Mouse (Mus musculus): ENCODE measurements at regions not wholly inside any gene's neighbourhood (a gene's known extent, or its start where the extent isn't known, plus 50 kb on each side); places are given as distances from the start of the nearest gene placed in this dataset.

DNA sequence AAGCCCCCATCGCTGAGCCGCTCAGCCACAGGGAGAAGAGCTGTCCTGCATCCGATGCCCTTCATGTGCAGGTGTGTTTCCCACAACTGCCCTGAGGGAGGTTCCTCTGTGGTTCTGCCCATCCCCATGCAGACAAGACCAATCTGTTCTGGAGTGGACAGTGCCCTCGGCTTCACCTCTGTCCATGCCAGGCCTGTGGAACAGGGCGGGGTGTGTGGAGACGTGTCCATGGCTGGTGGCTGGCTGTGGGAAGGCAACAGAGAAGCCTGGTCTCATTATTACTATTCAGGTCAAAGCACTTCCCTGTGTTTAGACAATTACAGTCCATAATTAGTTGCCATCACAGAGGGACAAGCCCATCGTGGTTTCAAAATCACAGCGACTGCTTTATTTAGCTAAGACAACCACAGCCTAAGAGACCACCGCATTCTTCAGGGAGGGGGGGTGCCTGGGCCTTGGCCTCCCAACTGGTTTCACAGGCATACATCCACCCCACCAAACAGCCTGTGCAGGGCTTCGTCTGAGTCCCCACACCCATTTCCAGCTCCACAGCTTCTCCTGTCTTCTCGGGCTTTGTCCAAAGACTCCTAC is 97.7 kb downstream of the Rplp1 start:
- DNase-seq (ENCODE audit: extremely low spot score, low spot score) = no peak

DNA sequence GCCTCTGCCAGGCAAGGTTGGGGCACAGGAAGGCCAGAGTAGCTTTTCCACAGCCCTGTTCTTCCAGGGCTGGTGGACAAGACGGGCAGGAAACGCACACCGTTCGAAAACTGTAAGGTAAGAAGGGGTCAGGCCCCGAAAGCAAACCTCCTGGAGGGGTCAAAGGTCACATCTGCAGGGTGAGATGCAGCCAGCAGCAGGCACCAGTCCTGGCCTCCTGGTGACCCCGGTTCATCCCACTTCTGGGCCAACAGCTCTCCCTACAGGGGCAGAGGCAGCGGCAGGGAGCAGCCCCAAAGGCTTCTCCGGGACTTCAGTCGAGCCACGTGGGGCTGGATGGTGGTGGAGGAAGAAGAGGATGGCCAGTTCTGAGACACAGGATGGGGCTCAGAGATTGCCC is 98.3 kb downstream of the Rplp1 start:
- DNase-seq (ENCODE audit: extremely low spot score, low spot score) = peak; percentile 55

DNA sequence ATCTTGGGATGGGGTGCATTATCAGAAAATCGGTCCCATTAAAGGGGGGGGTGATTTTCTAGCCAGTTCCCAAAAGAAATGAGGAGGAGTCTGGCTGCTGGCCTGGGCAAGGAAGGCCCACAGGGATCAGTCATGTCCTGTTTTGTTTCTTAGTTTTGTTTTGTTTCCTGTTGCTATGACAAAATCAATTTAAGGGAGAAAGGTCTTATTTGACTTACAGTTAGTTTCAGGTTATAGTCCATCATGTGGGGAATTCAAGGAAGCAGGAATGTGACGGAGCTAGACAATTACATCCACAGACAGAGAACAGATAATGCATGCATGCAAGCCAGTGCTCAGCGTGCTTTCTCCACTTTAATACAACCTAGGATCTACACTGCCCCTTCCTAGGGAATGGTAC is 101.1 kb downstream of the Rplp1 start:
- DNase-seq (ENCODE audit: extremely low spot score, low spot score) = no peak

DNA sequence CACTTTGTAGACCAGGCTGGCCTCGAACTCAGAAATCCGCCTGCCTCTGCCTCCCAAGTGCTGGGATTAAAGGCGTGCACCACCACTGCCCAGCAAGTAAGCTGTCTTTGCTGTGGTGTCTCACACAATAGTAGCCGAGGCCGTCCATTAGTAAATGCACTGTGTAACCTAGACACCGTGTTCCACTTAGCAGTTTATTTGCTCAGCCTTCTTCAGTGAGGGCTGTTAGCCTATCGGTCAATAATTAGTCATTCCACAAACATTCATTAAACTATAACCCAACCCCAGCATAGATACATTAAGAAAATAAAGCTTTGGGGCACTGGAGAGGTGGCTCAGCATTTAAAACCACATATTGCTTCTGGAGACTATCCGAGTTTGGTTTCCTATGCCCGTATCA is 102.0 kb downstream of the Rplp1 start:
- no peak for DNase-seq (ENCODE audit: extremely low spot score, low spot score)

DNA sequence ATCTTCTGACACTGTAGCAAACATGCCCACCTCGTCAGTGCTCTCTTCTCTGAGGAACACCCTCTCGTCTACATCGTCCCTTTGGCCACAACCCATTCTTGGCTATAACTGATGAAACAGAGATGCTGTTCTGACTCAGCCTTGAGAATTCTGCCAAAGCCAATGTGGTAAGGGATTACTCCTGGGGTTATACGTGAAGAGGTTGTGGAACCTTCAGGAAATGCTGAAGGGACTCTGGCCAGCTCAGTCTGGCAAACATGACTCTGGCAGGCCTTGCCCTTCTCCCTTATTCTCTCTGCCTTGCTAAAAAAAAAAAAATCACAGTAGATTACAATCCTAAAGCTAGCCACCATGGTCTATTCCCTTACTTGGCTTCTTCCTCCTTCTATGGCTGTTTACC is 103.9 kb downstream of the Rplp1 start:
- no peak for DNase-seq (ENCODE audit: extremely low spot score, low spot score)

DNA sequence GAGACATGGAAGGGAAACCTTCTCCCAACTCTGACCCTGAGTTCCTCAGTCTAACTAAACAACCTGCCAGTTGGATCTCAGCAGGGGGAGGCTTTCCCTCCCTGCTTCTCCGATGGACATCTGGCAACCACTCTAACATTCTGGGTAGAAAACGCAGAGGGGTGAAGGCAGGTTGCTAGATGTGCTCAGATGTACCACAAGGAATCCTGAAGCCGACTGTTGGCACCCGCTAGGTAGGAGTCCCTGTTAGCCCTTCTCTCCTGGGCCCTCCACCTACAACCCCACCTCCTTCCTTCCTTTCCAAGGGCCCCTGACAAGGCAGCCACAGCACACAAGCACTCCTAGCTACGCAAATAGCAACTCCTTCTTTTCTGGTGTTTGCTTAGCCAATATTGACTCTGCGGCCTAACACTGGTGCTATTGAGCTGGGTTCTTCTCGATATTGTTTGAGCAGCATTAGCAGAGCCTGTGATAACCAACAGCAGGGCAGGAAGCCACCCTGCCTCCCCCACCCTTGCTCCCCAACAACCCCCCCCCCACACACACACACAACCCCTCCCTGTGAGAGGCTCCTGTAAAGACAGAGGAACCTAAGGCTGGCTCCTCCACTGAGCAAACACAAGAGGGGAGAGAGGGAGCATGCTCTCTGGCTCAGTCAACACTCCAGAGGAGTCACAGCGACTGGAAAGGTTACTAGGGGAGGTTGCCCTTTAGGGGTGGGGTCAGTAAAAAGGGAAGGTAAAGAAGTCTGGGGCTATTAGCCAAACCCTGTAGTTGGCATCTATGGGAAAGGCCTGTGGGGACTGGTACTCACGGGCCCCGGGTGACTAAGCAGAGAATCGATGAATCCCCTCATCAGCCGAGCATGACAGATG is 105.8 kb downstream of the Rplp1 start:
- peak; percentile 19 for DNase-seq (ENCODE audit: extremely low spot score, low spot score)

DNA sequence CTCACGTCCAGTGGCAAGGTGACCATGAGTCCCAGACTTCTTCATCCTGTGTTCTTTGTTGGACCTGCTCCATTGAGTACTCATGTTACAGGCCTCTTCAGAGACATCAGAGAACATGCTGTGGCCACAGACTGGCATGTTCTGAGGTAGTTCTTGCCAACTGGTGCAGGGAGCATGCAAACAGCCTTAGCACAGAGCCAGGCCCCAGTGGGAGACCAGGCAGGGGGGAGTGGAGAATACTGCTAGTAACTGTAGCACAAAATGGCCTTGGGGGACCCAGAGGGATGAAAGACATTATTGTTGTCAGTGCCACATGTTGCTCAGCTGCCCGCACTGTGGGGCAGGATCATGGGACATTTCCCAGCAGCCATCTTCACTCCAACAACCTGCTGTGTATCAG is 108.4 kb downstream of the Rplp1 start:
- no peak for DNase-seq (ENCODE audit: extremely low spot score, low spot score)

DNA sequence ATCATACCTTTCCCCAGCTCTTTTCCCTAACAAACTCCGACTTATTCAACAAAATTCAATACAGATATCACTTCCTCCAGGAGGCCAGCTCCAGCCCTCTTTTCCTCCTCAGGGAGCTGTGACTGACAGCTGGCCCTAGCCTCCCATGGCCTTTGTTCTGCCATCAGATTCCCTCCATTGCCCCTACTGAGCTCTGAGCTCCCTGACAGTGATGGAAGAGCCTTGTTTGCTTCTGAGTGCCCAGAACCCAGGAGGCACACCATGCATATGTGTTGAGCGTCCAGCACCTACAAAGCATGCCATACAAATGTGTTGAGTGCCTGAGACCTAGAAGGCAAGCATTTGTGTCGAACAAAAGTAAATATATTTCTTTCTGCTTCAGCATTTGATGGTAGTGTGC is 110.8 kb downstream of the Rplp1 start:
- no peak for DNase-seq (ENCODE audit: extremely low spot score, low spot score)

DNA sequence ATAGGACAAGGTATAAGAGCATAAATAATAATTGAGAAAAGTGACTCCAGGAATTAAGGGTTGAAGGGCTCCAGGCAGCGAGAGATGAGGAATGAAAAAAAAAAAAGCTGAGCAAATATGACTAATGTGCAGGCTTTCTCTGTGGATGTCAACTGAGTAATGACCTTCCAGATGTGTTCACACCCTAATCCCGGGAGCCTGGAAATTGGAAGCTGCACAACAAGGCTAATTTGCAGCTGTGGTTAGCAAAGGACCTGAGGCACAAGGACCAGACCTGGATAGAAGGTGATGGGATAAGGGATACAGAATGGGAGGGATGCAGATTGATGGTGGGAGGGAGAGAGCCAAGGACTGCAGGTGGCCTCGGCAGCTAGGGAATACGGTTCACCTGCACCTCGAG is 111.6 kb downstream of the Rplp1 start:
- DNase-seq (ENCODE audit: extremely low spot score, low spot score) = no peak

DNA sequence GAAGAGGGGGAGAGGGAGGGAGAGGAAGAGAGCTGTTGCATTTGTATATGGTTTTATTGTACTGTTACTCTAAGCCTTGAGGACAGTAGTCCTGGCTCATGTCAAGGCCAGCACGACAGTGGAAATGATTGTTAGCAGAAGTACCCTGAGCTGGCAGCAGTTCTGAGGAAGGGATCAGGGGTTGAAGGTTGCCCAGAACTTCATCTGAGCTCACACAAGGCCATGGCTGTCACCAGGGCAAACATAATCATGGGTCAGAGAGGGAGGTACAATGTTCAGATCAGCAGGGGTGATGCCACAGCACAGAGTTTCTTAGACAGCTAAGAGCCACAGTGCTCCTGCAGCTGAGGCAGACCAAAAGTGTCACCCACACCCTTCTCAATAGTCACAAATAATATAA is 114.8 kb downstream of the Rplp1 start:
- DNase-seq (ENCODE audit: extremely low spot score, low spot score) = no peak

DNA sequence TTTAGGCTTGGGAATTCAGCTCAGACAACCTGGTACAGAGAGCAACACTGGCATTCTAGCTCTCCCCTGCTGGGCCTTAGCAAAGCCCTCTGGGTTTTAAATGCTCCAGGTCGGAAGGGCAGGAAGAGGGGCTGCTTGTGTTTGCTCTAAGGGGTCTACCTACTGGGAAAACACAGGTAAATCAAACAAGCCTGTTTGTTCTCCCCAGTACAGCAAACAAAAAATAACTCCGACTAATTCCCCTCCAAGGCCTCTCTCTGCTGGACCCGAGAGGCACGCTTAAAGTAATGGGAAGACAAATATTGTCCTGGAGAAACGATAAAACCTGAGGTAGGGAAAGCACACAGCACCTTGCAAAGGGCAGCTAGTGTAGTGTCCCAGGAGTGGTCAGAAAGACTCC is 118.4 kb downstream of the Rplp1 start:
- DNase-seq (ENCODE audit: extremely low spot score, low spot score) = no peak

DNA sequence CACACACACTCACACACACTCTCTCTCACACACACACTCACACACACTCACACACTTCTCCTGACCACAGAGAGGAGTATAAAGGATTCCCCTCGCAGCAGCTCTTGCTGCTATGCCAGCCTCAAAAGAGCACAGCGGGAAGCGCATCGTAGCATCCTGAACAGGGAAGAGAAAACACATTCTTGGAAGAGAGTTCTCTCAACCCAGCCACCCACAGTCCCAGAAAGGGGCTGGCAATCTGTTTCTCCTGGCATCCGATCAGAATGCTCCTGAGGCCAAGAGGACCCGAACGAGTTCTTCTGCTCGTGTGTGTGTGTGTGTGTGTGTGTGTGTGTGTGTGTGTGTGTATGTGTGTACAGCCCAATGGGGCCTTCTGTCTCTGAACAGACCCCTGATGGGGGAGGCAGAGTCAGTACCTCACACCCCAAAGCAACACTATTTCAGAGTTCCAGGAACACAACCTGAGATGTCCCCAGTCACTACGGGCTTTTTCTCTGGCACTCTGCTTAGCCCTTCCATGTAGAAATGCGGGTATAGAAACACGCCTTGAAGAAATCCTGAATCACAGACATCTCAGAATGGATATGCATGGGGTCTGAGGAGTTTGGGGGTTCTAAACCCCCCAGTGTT is 122.8 kb downstream of the Rplp1 start:
- DNase-seq (ENCODE audit: extremely low spot score, low spot score) = no peak

DNA sequence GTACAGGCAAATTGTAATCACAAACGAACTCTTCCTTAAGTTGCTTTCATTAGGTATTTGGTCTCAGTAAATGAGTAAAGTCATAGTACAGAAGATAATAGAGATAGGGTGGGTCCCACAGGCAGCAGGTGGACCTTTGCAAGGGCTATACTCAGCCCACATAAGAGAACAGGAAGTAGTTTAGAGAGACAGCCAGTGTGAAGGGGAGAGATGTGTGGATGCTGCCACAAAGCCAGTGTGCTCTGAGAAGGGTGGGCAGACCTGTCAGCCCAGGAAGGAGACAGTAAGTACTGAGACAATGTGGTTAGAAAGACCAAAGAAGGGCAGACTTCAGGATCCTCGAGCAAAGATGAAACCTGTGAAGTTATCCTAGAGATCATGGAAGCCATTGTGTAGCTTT is 123.5 kb downstream of the Rplp1 start:
- DNase-seq (ENCODE audit: extremely low spot score, low spot score) = no peak

DNA sequence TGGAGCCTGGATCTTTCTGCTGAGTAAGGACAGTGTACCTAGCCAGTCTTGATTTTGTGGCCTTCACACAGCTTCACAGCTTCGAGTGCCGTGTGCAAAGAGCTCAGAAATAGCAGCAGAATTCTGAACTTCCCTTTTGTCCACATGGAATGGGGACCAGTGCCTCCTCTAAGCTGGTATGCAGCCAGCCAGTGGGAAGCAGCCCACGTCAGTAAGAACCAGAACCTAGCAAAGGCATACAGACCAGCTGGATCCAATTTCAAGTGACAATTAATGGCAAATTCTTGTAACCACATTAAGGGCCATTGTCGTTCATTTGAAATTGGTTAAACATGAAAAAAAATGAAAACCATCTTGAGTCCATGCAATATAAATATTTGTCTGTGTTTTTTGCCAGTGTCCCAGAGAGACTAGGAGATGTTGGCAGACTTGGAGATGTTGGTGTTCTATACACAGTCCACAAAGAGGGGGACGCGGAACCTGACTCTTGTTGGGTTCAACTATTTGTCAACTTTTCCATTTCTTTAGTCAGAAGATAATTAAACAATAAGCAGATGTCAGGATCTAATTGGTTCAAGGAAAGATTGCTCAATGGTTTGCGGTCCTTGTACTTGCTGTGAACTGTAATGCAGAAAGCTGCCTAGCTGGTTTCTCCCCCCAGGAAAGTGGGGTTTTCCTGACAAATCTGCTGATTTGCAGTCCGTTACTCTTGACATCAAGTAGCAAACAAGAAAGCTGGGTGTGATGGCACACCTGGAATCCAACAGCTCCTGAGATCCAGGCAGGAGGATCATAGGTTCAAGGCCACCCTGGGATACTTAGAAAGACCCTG is 125.1 kb downstream of the Rplp1 start:
- no peak for DNase-seq (ENCODE audit: extremely low spot score, low spot score)

DNA sequence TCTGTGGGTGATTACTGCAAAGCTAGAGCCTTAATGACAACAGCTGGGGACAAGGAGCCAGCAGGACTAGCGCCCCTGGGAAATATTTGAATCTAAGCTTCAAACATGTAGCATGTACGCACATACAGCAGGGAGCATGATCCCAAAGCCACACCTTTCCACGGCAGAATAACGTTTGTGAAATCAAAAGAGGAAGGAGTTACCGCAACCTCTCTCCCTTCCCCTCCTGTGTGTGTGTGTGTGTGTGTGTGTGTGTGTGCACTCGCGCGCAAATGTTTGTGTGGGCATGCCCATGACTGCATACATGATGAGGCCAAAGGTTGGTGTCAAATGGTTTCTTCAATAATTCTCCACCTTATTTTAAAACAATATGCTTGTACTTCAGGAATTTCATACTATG is 132.9 kb downstream of the Rplp1 start:
- DNase-seq (ENCODE audit: extremely low spot score, low spot score) = no peak

DNA sequence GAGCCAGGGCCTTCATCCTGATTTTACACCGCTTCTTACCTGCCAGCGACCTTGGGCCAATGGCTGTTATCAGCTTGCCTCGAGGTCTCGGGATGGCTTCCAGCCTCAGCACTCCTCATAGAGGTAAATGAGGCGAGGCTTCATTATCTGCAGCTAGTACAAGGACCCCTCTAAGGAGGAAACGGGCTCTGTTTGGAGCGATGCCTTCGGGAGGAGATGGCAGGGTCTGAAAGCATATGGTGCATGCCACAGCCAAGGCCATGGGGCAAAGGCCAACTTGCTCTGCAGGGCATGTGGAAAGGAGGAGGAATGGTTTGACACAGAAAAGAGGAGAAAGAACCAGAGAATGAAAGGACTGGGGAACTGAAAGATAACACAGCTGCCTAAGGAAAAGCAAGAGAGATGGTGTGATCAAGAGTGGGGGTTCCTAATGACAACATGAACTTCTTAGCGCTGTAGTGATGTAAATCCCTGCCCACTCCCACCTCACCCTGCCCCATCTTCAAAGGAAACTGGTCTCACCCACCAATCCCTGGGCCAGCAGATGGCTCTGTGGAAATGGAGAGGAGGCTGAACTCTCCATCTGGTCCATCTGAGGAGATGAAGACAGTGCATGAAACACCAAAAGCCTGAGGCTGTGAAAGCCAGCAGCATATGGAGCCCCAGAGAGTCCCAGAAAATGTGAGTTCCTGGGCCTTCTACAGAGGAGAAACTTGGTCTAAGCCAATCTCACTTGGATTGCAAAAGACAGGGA is 134.0 kb downstream of the Rplp1 start:
- no peak for DNase-seq (ENCODE audit: extremely low spot score, low spot score)

DNA sequence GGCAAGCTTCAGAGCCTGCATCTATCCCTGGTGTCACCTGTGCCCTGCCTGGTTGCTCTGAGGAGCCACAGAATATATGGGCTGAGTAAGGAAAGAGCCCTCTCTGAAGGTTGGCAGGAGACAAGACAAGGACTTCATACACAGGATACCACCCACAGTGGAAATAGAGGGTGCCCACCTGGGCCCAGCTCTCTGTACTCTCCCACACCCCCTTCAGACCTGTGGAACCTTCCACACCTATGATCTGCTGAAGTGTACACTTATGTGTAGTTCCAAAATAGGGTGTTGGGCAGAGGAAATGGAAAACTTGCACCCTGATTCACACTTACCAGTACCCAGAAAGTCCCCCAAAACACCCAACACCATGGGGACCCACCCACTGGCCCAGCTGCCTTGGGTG is 135.2 kb downstream of the Rplp1 start:
- DNase-seq (ENCODE audit: extremely low spot score, low spot score) = no peak

DNA sequence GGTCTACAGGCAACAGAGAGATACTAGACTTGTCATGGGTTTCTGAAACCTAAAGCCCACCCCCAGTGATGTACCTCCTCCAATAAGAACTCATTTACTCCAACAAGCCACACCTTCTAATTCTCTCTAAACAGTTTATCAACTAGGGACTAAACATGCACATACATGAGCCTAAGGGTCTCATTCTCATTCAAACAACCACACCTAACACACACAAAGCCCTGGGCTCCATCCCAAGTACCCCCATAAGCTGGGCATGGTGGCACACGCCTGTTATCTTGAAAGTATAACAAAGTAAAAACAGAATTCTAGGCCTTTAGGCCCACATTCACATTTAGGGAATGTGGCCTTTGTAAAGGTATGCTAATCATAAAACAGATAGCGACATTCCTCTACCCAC is 137.9 kb downstream of the Rplp1 start:
- DNase-seq (ENCODE audit: extremely low spot score, low spot score) = no peak

DNA sequence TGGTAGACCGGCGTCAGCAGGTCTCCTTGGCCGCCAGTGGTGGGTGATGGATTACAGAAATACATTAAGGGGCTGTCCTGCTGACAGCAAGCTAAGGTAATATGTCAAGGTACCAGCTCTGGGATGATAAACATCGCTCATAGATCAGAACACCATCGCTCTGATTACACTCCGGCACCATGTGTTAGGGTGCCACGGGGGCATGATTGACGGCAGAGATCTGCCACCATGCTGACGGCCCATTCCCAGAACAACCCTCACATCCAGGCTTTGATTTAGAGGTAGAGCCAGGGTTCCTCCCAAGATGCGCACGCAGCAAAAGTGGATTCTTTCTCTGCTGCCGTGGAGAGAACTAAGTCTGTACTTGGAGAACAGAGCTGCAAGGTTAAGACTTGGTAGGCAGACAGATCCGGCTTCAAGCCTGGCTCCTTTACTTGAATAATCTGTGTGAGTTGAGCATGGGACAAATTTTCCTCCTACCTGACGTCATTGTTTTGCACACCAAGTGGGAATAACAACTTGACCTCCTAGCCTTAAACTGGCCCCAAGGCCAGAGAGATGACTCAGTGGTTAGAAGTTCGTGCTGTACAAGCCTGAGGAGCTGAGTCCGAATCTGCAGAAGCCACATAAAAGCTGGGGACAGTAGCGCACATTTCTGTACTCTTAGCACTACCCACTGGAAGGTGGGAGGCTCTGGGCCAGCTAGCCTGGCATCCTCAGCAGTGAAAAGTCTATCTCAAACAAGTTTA is 144.0 kb downstream of the Rplp1 start:
- DNase-seq (ENCODE audit: extremely low spot score, low spot score) = peak; percentile 48

DNA sequence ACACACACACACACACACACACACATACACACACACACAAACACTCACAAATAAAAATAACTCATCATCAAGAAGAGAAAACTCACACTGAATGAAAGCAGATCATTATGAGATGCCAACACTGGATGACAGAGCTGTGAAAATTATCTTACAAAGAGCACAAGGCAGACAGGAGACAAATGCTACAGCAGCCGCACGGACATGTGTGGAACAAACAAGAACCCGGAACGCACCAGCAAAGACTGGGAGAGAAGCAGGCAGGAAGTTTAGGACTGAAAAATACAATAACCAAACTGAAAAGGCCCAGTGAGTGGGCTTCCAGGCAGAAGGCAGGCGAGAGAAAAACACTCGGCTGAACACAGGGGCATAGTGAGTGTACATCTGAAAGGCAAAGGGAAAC is 148.2 kb downstream of the Rplp1 start:
- no peak for DNase-seq (ENCODE audit: extremely low spot score, low spot score)

All from neural tube, embryonic 10.5 days (tissue).